Mouse (Mus musculus): ENCODE results near the gene Sh3rf1. TPM values are rescaled to one million over a fixed set of nuclear protein-coding genes. Genes with fewer than 3 reads are reported as not detected.
A peak's percentile ranks its signal among the peaks of the same experiment; 100 is the strongest.

Gene Sh3rf1
- polyA plus RNA-seq, 1 experiment from 2014 or later: 4.8 TPM

DNA sequence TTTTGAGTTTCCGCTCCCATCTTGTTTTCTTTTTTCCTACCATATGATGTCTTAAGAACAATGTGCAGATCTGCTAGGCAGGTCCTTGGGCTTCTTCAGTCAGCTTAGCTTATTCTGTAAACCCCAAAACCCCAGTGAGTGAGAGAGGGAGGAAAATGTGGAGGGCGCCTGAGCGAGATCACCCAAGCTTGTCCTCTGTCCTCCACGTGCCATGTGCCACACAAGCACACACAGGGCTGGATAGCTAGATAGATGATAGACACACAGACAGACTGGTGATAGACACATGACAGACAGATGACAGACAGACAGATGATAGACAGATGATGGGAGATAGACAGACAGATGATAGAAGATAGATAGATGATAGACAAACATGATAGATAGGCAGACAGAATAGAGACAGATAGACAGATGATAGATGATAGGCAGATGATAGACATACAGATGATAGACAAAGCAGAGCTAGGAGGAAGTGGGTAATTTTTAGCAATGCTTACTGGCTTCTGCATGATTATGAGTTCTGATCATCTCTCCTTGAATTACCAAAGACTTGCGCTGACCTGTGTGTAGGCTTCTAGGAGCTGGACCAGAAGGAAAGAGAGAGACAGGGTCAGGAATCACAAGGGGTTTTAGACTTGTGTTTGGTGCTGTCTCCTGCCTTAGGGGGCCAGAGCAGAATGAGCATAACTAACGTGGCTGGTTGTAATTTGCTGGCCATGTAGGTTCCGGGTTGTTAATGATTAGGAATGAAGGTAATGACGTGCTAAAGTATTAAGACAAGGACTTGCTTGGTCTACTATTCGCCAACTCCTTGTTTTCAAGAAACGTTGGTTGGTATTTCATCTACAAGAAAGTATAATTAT, 58.9 kb downstream of the Sh3rf1 start:
- TF ChIP-seq EP300 (optimal IDR thresholded peaks at IDR 0.05): no peak
- no peak for TF ChIP-seq CTCF (IDR thresholded peaks at IDR 0.05; ENCODE audit: low read depth)
- H3K27me3 ChIP-seq (ENCODE audit: control insufficient read depth, insufficient read depth, low read length): no peaks in the 10 kb centered on the region
- no peaks in the 10 kb centered on the region for H3K9me3 ChIP-seq (ENCODE audit: control insufficient read depth, low read length)
- no peak for DNase-seq (ENCODE audit: low spot score)
- 69% methylated on average over 10 of the region's 10 CpGs for WGBS
- H3K27ac ChIP-seq (replicated peaks): no peak overlapping the region
- no peak overlapping the region for H3K9ac ChIP-seq (ENCODE audit: low read length)
- H3K4me2 ChIP-seq (replicated peaks; ENCODE audit: low read depth): no peak overlapping the region
- no peak for ATAC-seq (ENCODE audit: low FRiP score, low TSS enrichment)
- H3K4me3 ChIP-seq (ENCODE audit: low read depth, low read length): no peak overlapping the region
- peaks cover 2% of the 10 kb centered on the region for H3K4me1 ChIP-seq (replicated peaks; ENCODE audit: control insufficient read depth, insufficient read depth)
- no peaks in the 10 kb centered on the region for H3K36me3 ChIP-seq (ENCODE audit: control insufficient read depth, insufficient read depth, low read length)

GRCm38 (mm10) chr8:61283169-61284081, 59.8 kb downstream of the Sh3rf1 start:
- Histone ChIP-seq H3K27me3 (ENCODE audit: control insufficient read depth, insufficient read depth, low read length) (no peaks in the 10 kb centered on the region), H3K4me2 (replicated peaks; ENCODE audit: low read depth) (no peak overlapping the region), H3K9ac (ENCODE audit: low read length) (0 out of 2 replicates have a peak overlapping the region, but pooled peaks have one; percentile 8), H3K4me1 (replicated peaks; ENCODE audit: control insufficient read depth, insufficient read depth) (peaks cover 2% of the 10 kb centered on the region), H3K9me3 (ENCODE audit: control insufficient read depth, low read length) (no peaks in the 10 kb centered on the region), H3K4me3 (ENCODE audit: low read depth, low read length) (no peak overlapping the region), H3K36me3 (ENCODE audit: control insufficient read depth, insufficient read depth, low read length) (no peaks in the 10 kb centered on the region), H3K27ac (replicated peaks) (no peak overlapping the region)
- DNase-seq (ENCODE audit: low spot score): no peak
- 30% methylated on average over 12 of the region's 12 CpGs for WGBS
- TF ChIP-seq EP300 (optimal IDR thresholded peaks at IDR 0.05) (no peak), CTCF (IDR thresholded peaks at IDR 0.05; ENCODE audit: low read depth) (no peak)
- ATAC-seq (ENCODE audit: low FRiP score, low TSS enrichment): no peak

- peaks cover 2% of the 10 kb centered on the region for H3K4me1 ChIP-seq (replicated peaks; ENCODE audit: control insufficient read depth, insufficient read depth)
- no peak for TF ChIP-seq EP300 (optimal IDR thresholded peaks at IDR 0.05)
- TF ChIP-seq CTCF (IDR thresholded peaks at IDR 0.05; ENCODE audit: low read depth): no peak
- no peaks in the 10 kb centered on the region for H3K9me3 ChIP-seq (ENCODE audit: control insufficient read depth, low read length)
- 44% methylated on average over 7 of the region's 7 CpGs for WGBS
- no peak overlapping the region for H3K4me2 ChIP-seq (replicated peaks; ENCODE audit: low read depth)
- H3K9ac ChIP-seq (ENCODE audit: low read length): no peak overlapping the region
- DNase-seq (ENCODE audit: low spot score) (no peak), ATAC-seq (ENCODE audit: low FRiP score, low TSS enrichment) (no peak)
- no peak overlapping the region for H3K4me3 ChIP-seq (ENCODE audit: low read depth, low read length)
- no peak overlapping the region for H3K27ac ChIP-seq (replicated peaks)
- no peaks in the 10 kb centered on the region for H3K27me3 ChIP-seq (ENCODE audit: control insufficient read depth, insufficient read depth, low read length)
- no peaks in the 10 kb centered on the region for H3K36me3 ChIP-seq (ENCODE audit: control insufficient read depth, insufficient read depth, low read length)
Observed at GRCm38 (mm10) chr8:61285896-61286295, 62.2 kb downstream of the Sh3rf1 start.

- no peak for TF ChIP-seq CTCF (IDR thresholded peaks at IDR 0.05; ENCODE audit: low read depth)
- TF ChIP-seq EP300 (optimal IDR thresholded peaks at IDR 0.05): no peak
- 61% methylated on average over 7 of the region's 7 CpGs for WGBS
- DNase-seq (ENCODE audit: low spot score) (no peak), ATAC-seq (ENCODE audit: low FRiP score, low TSS enrichment) (no peak)
- H3K4me2 ChIP-seq (replicated peaks; ENCODE audit: low read depth): no peak overlapping the region
- no peak overlapping the region for H3K27ac ChIP-seq (replicated peaks)
- H3K36me3 ChIP-seq (ENCODE audit: control insufficient read depth, insufficient read depth, low read length): no peaks in the 10 kb centered on the region
- no peaks in the 10 kb centered on the region for H3K27me3 ChIP-seq (ENCODE audit: control insufficient read depth, insufficient read depth, low read length)
- peaks cover 2% of the 10 kb centered on the region for H3K4me1 ChIP-seq (replicated peaks; ENCODE audit: control insufficient read depth, insufficient read depth)
- H3K4me3 ChIP-seq (ENCODE audit: low read depth, low read length): no peak overlapping the region
- no peaks in the 10 kb centered on the region for H3K9me3 ChIP-seq (ENCODE audit: control insufficient read depth, low read length)
- H3K9ac ChIP-seq (ENCODE audit: low read length): no peak overlapping the region
Observed at GRCm38 (mm10) chr8:61286394-61286793, 62.7 kb downstream of the Sh3rf1 start.

DNA sequence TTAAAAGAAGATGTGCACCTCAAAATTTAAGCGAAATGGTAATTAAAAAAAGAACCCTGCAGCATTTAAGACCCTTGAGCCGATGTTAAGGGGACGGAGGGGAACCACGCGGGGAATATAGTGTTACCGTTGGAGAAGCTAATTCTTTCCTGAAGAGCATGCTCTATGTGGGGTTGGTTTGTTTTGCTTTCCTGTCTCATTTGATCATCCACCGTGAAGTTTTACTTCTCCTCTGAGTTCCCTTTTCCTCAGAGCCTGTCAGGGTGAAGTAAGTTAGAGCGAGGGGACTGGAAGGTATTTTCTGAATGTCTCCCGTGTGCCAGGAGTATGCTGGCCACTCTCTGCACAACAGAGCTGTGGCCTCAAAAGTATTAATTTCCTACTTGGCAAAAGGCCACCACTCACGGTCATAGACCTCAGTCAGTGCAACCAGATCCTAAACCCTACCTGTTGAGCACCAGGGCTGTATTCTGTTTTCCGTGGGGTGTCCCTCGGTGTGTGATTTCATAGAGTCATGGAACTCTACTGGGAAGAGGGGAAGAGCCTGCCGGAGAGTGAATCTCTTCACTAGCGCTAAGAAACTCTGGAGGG, 63.2 kb downstream of the Sh3rf1 start:
- no peak for DNase-seq (ENCODE audit: low spot score)
- 64% methylated on average over 14 of the region's 14 CpGs for WGBS
- Histone ChIP-seq H3K9me3 (ENCODE audit: control insufficient read depth, low read length) (no peaks in the 10 kb centered on the region), H3K36me3 (ENCODE audit: control insufficient read depth, insufficient read depth, low read length) (no peaks in the 10 kb centered on the region), H3K4me2 (replicated peaks; ENCODE audit: low read depth) (no peak overlapping the region), H3K27me3 (ENCODE audit: control insufficient read depth, insufficient read depth, low read length) (no peaks in the 10 kb centered on the region), H3K27ac (replicated peaks) (no peak overlapping the region), H3K9ac (ENCODE audit: low read length) (no peak overlapping the region), H3K4me3 (ENCODE audit: low read depth, low read length) (no peak overlapping the region), H3K4me1 (replicated peaks; ENCODE audit: control insufficient read depth, insufficient read depth) (peaks cover 2% of the 10 kb centered on the region)
- ATAC-seq (ENCODE audit: low FRiP score, low TSS enrichment): no peak
- TF ChIP-seq CTCF (IDR thresholded peaks at IDR 0.05; ENCODE audit: low read depth) (no peak), EP300 (optimal IDR thresholded peaks at IDR 0.05) (no peak)
